Mouse (Mus musculus) gastrocnemius, adult 8-10 months (tissue): ENCODE data around the gene Nemp1. TPM values are rescaled to one million over a fixed set of nuclear protein-coding genes. Genes with fewer than 3 reads are reported as not detected.

Source experiments
- DNase-seq, 2 experiments: peaks; one replicate each; pipeline ENCODE4 v3.0.0; 2022; ENCODE audit warnings: low spot score in 2 of 2
- total RNA-seq, 4 experiments: library from RNA; stranded (reverse); gene quantifications; 2 replicates each; pipeline ENCODE4 v1.2.4; 2022

The Nemp1 gene
- total RNA-seq, 4 experiments from 2014 or later = 2.0 to 2.6 (median 2.3) TPM

GRCm38 (mm10) chr10:127721671-127722418 lies 55.1 kb downstream of the Nemp1 start:
- no peak for DNase-seq

GRCm38 (mm10) chr10:127724178-127724577 lies 57.5 kb downstream of the Nemp1 start, which contains the start of gene Tac2:
Tac2 (plus strand) TSS chr10:127724478.
- DNase-seq = no peak

GRCm38 (mm10) chr10:127725136-127725535 lies 58.4 kb downstream of the Nemp1 start:
- no peak for DNase-seq

- DNase-seq = no peak
These were observed 61.7 kb downstream of the Nemp1 start for GRCm38 (mm10) chr10:127728437-127728836.

- no peak for DNase-seq
These were observed 63.7 kb downstream of the Nemp1 start for GRCm38 (mm10) chr10:127730285-127730932.

GRCm38 (mm10) chr10:127730933-127731310 lies 64.2 kb downstream of the Nemp1 start:
- no peak for DNase-seq

- DNase-seq = no peak
These were observed 64.7 kb downstream of the Nemp1 start for GRCm38 (mm10) chr10:127731397-127731796.

- DNase-seq = no peak
These were observed 67.7 kb downstream of the Nemp1 start for GRCm38 (mm10) chr10:127734434-127734833.

- no peak for DNase-seq
These were observed 69.6 kb downstream of the Nemp1 start for GRCm38 (mm10) chr10:127736266-127736665.

GRCm38 (mm10) chr10:127736916-127737315 lies 70.2 kb downstream of the Nemp1 start:
- no peak for DNase-seq

- no peak for DNase-seq
These were observed 70.9 kb downstream of the Nemp1 start for GRCm38 (mm10) chr10:127737552-127737951.

GRCm38 (mm10) chr10:127738151-127738882 lies 71.6 kb downstream of the Nemp1 start:
- DNase-seq = no peak

- peak; percentile 59 to 68 for DNase-seq
These were observed 72.5 kb downstream of the Nemp1 start, which contains the start of gene Zbtb39 for GRCm38 (mm10) chr10:127739083-127739660. Zbtb39 (plus strand) TSS chr10:127739538.

GRCm38 (mm10) chr10:127739661-127740161 lies 73.0 kb downstream of the Nemp1 start:
- DNase-seq = peak in 1 of 2 experiments; percentile 21

- DNase-seq = no peak
These were observed 78.0 kb downstream of the Nemp1 start for GRCm38 (mm10) chr10:127744661-127745060.

GRCm38 (mm10) chr10:127745886-127746285 lies 79.2 kb downstream of the Nemp1 start:
- DNase-seq = no peak

GRCm38 (mm10) chr10:127747254-127747653 lies 80.6 kb downstream of the Nemp1 start:
- no peak for DNase-seq

GRCm38 (mm10) chr10:127748847-127749612 lies 82.3 kb downstream of the Nemp1 start:
- peak in 1 of 2 experiments; percentile 21 for DNase-seq

- DNase-seq = no peak
These were observed 83.6 kb downstream of the Nemp1 start for GRCm38 (mm10) chr10:127750136-127750777.
